ENCODE assay signal across 8 mouse cellular contexts in the genomic region with DNA sequence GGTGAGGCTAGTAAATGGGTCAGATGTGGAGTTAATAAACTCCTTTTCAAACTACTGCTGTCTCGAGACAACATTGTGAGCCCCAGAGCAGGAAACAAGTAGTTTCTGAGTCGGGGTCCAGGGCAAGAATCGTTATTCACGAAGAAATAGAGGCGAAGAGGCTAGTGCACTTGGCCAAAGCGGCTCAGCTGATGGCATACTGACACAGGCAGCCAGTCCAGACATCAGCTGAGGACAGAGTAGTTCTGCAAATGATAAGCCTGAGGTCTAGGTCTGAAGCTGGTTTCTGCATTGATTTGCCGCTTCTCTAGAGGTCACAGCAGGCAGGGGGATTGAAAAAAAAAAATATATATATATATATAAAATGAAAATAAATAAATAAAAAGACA. TPM values are rescaled to one million over a fixed set of nuclear protein-coding genes. Genes with fewer than 3 reads are reported as not detected.
DNase-seq lines count a peak whose midpoint lies in the region; ATAC-seq and TF ChIP-seq lines count a peak whose summit lies in the region.

No protein-coding gene starts in this region.

- no peak for TF ChIP-seq POLR2A in small intestine, adult 2 months (IDR thresholded peaks at IDR 0.05; ENCODE audit: low read depth, low read length)

- H3K9ac ChIP-seq in lung, postnatal 0 days (replicated peaks; ENCODE audit: low read depth) = no peak overlapping the region
- no peak overlapping the region for H3K9ac ChIP-seq in limb, embryonic 12.5 days (replicated peaks)

- 69% methylated on average over 7 of the region's 7 CpGs for whole genome bisulfite sequencing in lung, postnatal 0 days
- WGBS in limb, embryonic 12.5 days = 79% methylated on average over 7 of the region's 7 CpGs
- 62% methylated on average over 7 of the region's 7 CpGs for WGBS in small intestine, adult 2 months

- no peaks in the 10 kb centered on the region for H3K9me3 ChIP-seq in lung, postnatal 0 days (ENCODE audit: low read length)
- H3K9me3 ChIP-seq in limb, embryonic 12.5 days = no peaks in the 10 kb centered on the region

- H3K27ac ChIP-seq in lung, postnatal 0 days (ENCODE audit: low read length) = peak overlapping the region; percentile 96
- H3K27ac ChIP-seq in limb, embryonic 12.5 days = no peak overlapping the region
- no peak overlapping the region; the same call in 1 of the 2 replicates for H3K27ac ChIP-seq in small intestine, adult 2 months (ENCODE audit: insufficient read depth, low read depth, low read length)

- no peak for TF ChIP-seq CTCF in lung, postnatal 0 days (IDR thresholded peaks at IDR 0.05)
- no peak for TF ChIP-seq CTCF in small intestine, adult 2 months (IDR thresholded peaks at IDR 0.05; ENCODE audit: extremely low read depth, insufficient read length, insufficient replicate concordance, low read depth, low read length)

- no peaks in the 10 kb centered on the region for H3K36me3 ChIP-seq in lung, postnatal 0 days (ENCODE audit: insufficient read depth, low read length)
- no peaks in the 10 kb centered on the region for H3K36me3 ChIP-seq in limb, embryonic 12.5 days
- no peaks in the 10 kb centered on the region for H3K36me3 ChIP-seq in small intestine, adult 2 months (ENCODE audit: control insufficient read depth, insufficient read depth, low read length)

- peak overlapping the region; percentile 82; the same call in 1 of the 2 replicates for H3K4me3 ChIP-seq in lung, postnatal 0 days (ENCODE audit: low read depth, low read length)
- peak overlapping the region; percentile 88; the same call in 1 of the 2 replicates for H3K4me3 ChIP-seq in limb, embryonic 12.5 days (replicated peaks)
- peak overlapping the region; percentile 96 for H3K4me3 ChIP-seq in small intestine, adult 2 months (ENCODE audit: low read depth, low read length)

- peaks cover 3% of the 10 kb centered on the region for H3K4me1 ChIP-seq in lung, postnatal 0 days (ENCODE audit: insufficient read depth, low read depth, low read length)
- peaks cover 10% of the 10 kb centered on the region for H3K4me1 ChIP-seq in limb, embryonic 12.5 days (replicated peaks)
- H3K4me1 ChIP-seq in small intestine, adult 2 months (ENCODE audit: control insufficient read depth, insufficient read depth, insufficient read length, low read length) = peaks cover 19% of the 10 kb centered on the region

- H3K4me2 ChIP-seq in lung, postnatal 0 days (replicated peaks; ENCODE audit: low read depth, low read length) = peak overlapping the region; percentile 92
- H3K4me2 ChIP-seq in limb, embryonic 12.5 days = peak overlapping the region; percentile 95

- ATAC-seq in lung, postnatal 0 days = no peak
- ATAC-seq in limb, embryonic 12.5 days (ENCODE audit: insufficient number of reproducible peaks, insufficient read depth, low FRiP score, low TSS enrichment, low read depth) = no peak

- peak; percentile 33 for DNase-seq in cerebellum, adult 8-10 months
- no peak for DNase-seq in cerebellum, adult 11 months
- DNase-seq in lung, postnatal 0 days (ENCODE audit: low spot score) = no peak
- no peak for DNase-seq in lung, postnatal 36 days
- no peak for DNase-seq in ovary, adult 18-20 months (ENCODE audit: low spot score)
- DNase-seq in layer of hippocampus, adult 9-10 months (ENCODE audit: low spot score) = no peak

- no peak for TF ChIP-seq EP300 in lung, postnatal 0 days (IDR thresholded peaks at IDR 0.05)

- H3K27me3 ChIP-seq in lung, postnatal 0 days (replicated peaks; ENCODE audit: insufficient read depth, low read length) = no peaks in the 10 kb centered on the region
- no peaks in the 10 kb centered on the region for H3K27me3 ChIP-seq in limb, embryonic 12.5 days
- no peaks in the 10 kb centered on the region for H3K27me3 ChIP-seq in small intestine, adult 2 months (ENCODE audit: control insufficient read depth, insufficient read depth, low read length)

RNA-seq across cellular contexts. Expression of gene Ttpal, which starts 0.4 kb away (rescaled TPM):
- polyA plus RNA-seq in lung, postnatal 0 days (2015; fragmentation: Nextera tagmentation; extraction: Ambion mirVana) = 17.2 and 20.0 TPM in 2 replicates
- polyA plus RNA-seq in limb, embryonic 12.5 days (2016; fragmentation: Nextera tagmentation; extraction: Ambion mirVana) = 47.5 and 48.6 TPM in 2 replicates
- polyA plus RNA-seq in small intestine, adult 2 months (2012; rRNA removed) = 8.3 and 16.0 TPM in 2 replicates

RNA-seq across cellular contexts. Expression of gene Serinc3, which starts 43.2 kb away (rescaled TPM):
- polyA plus RNA-seq in lung, postnatal 0 days (2015; fragmentation: Nextera tagmentation; extraction: Ambion mirVana) = 96.7 and 106 TPM in 2 replicates
- polyA plus RNA-seq in limb, embryonic 12.5 days (2016; fragmentation: Nextera tagmentation; extraction: Ambion mirVana) = 25.4 and 29.0 TPM in 2 replicates
- 121 and 262 TPM in 2 replicates for polyA plus RNA-seq in small intestine, adult 2 months (2012; rRNA removed)

RNA-seq across cellular contexts. Expression of gene Pkig, which starts 56.5 kb away (rescaled TPM):
- 95.2 and 106 TPM in 2 replicates for polyA plus RNA-seq in lung, postnatal 0 days (2015; fragmentation: Nextera tagmentation; extraction: Ambion mirVana)
- polyA plus RNA-seq in limb, embryonic 12.5 days (2016; fragmentation: Nextera tagmentation; extraction: Ambion mirVana) = 133 and 135 TPM in 2 replicates
- polyA plus RNA-seq in small intestine, adult 2 months (2012; rRNA removed) = 82.0 and 143 TPM in 2 replicates
